Mouse (Mus musculus) stomach, postnatal 0 days (tissue): ENCODE measurements around the gene Txnrd2.

Source experiments
- CTCF ChIP-seq: IDR thresholded peaks from 2 replicates; pipeline ENCODE4 v1.5.1; 2016; ENCODE audit warnings: antibody characterized with exemption, low read depth, mild to moderate bottlenecking, moderate library complexity
- EP300 ChIP-seq: optimal IDR thresholded peaks from 2 replicates; pipeline ENCODE3; 2016; ENCODE audit warnings: antibody characterized with exemption

- no peak for TF ChIP-seq CTCF
- no peak for TF ChIP-seq EP300
Observed at GRCm38 (mm10) chr16:18391127-18391526, 35.1 kb upstream of the Txnrd2 start.
